Mouse (Mus musculus): Measurements from ENCODE around the gene Map3k9. TPM values are rescaled to one million over a fixed set of nuclear protein-coding genes. Genes with fewer than 3 reads are reported as not detected.

The Map3k9 gene
- total RNA-seq, 2 experiments from 2014 or later = 86.1 to 90.5 TPM

Other genes with a start within 250 kb of the Map3k9 start
- 10 to 100 TPM; 31.2 to 34.2 TPM for gene Gm20498, start 248.3 kb downstream of the Map3k9 start, total RNA-seq (2021)
- 10 to 100 TPM; 20.1 to 24.2 TPM for gene Synj2bp, start 248.3 kb downstream of the Map3k9 start, total RNA-seq (2021)
- under 1 TPM; 0.70 to 0.88 TPM for gene Adam21, start 212.7 kb downstream of the Map3k9 start, total RNA-seq (2021)
- gene Med6, start 186.2 kb downstream of the Map3k9 start, total RNA-seq (2021) = 10 to 100 TPM; 22.4 to 28.1 TPM
- gene Ttc9, start 149.9 kb downstream of the Map3k9 start, total RNA-seq (2021) = 10 to 100 TPM; 82.0 to 83.6 TPM
- gene Pcnx, start 78.8 kb upstream of the Map3k9 start, total RNA-seq (2021) = 100 to 1,000 TPM in 1 of 2 experiments, 10 to 100 TPM in 1; 92.7 to 107 TPM

All from left cerebral cortex, postnatal 4 days (tissue).